Mouse (Mus musculus) MEL (cell line): ENCODE data around the gene Acta2. TPM values are rescaled to one million over a fixed set of nuclear protein-coding genes. Genes with fewer than 3 reads are reported as not detected.

Experiments used
- DNase-seq: peaks from one replicate; pipeline ENCODE4 v3.0.0; 2011; ENCODE audit warnings: low read depth, low spot score
- H3K27ac ChIP-seq: 2 replicates; pipeline ENCODE4 v1.5.1; 2012; ENCODE audit warnings: low read depth, mild to moderate bottlenecking, control low read depth, low read length, moderate library complexity; ENCODE audit not compliant: control insufficient read depth
- H3K27me3 ChIP-seq, 2 experiments: fragments of 150-350 bp in 1 of 2; sonication (generic) in 1 of 2; 2 replicates each; pipeline ENCODE4 v1.6.1; 2012; ENCODE audit warnings: low read length in 2 of 2, mild to moderate bottlenecking in 2 of 2, improper control_type of control experiment in 1 of 2, moderate library complexity in 1 of 2; ENCODE audit not compliant: insufficient read depth in 2 of 2, control insufficient read depth in 1 of 2
- H3K36me3 ChIP-seq, 2 experiments: 2 replicates each; pipeline ENCODE4 v1.6.1; 2012 to 2014; ENCODE audit warnings: low read length in 2 of 2, improper control_type of control experiment in 1 of 2, inconsistent platforms in 1 of 2, mild to moderate bottlenecking in 1 of 2; ENCODE audit not compliant: insufficient read depth in 2 of 2, control insufficient read depth in 1 of 2
- H3K4me1 ChIP-seq, 2 experiments: fragments of 150-350 bp in 1 of 2; sonication (generic) in 1 of 2; 2 replicates each; pipeline ENCODE4 v1.6.1; 2012; ENCODE audit warnings: low read length in 2 of 2, improper control_type of control experiment in 1 of 2, mild to moderate bottlenecking in 1 of 2; ENCODE audit not compliant: insufficient read depth in 2 of 2, control insufficient read depth in 1 of 2
- H3K4me3 ChIP-seq, 2 experiments: fragments of 150-350 bp in 1 of 2; sonication (generic) in 1 of 2; 2 replicates each; pipeline ENCODE4 v1.5.1; 2012; ENCODE audit warnings: low read depth in 2 of 2, low read length in 2 of 2, mild to moderate bottlenecking in 2 of 2, moderate library complexity in 2 of 2, control low read depth in 1 of 2, improper control_type of control experiment in 1 of 2; ENCODE audit not compliant: control insufficient read depth in 1 of 2, insufficient read depth in 1 of 2
- H3K79me2 ChIP-seq: 2 replicates; pipeline ENCODE4 v1.6.1; 2012; ENCODE audit warnings: mild to moderate bottlenecking, low read length, moderate library complexity; ENCODE audit not compliant: control insufficient read depth, poor library complexity, insufficient read depth
- H3K9ac ChIP-seq: 2 replicates; pipeline ENCODE4 v1.6.1; 2012; ENCODE audit warnings: low read depth, mild to moderate bottlenecking, control low read depth, low read length, moderate library complexity; ENCODE audit not compliant: control insufficient read depth, poor library complexity, severe bottlenecking
- H3K9me3 ChIP-seq: fragments of 150-350 bp; sonication (generic); replicated peaks from 2 replicates; pipeline ENCODE4 v1.6.1; 2012; ENCODE audit warnings: mild to moderate bottlenecking, low read length, improper control_type of control experiment, moderate library complexity; ENCODE audit not compliant: insufficient read depth
- BHLHE40 ChIP-seq: IDR thresholded peaks from 2 replicates; pipeline ENCODE4 v1.6.1; 2012; ENCODE audit warnings: low read depth, mild to moderate bottlenecking, inconsistent platforms, low read length, improper control_type of control experiment, borderline replicate concordance
- CHD1 ChIP-seq: IDR thresholded peaks from 2 replicates; pipeline ENCODE4 v1.6.1; 2012; ENCODE audit warnings: low read depth, mild to moderate bottlenecking, inconsistent platforms, low read length, improper control_type of control experiment
- CHD2 ChIP-seq: IDR thresholded peaks from 2 replicates; pipeline ENCODE4 v1.6.1; 2011; ENCODE audit warnings: low read length, improper control_type of control experiment
- CTCF ChIP-seq, 3 experiments: IDR thresholded peaks in 2 of 3; conservative IDR thresholded peaks in 1 of 3; 2 replicates each; pipeline ENCODE4 v1.5.1; 2011 to 2012; ENCODE audit warnings: low read length in 3 of 3, low read depth in 2 of 3, mild to moderate bottlenecking in 2 of 3, improper control_type of control experiment in 1 of 3, inconsistent platforms in 1 of 3, mixed read lengths in 1 of 3, moderate library complexity in 1 of 3; ENCODE audit not compliant: control insufficient read depth in 1 of 3, insufficient read depth in 1 of 3, poor library complexity in 1 of 3, severe bottlenecking in 1 of 3
- E2F4 ChIP-seq: IDR thresholded peaks from 2 replicates; pipeline ENCODE4 v1.6.1; 2011; ENCODE audit warnings: low read depth, low read length, improper control_type of control experiment, borderline replicate concordance
- ELF1 ChIP-seq: IDR thresholded peaks from 2 replicates; pipeline ENCODE4 v1.6.1; 2014; ENCODE audit warnings: low read depth, mild to moderate bottlenecking, inconsistent platforms, low read length, improper control_type of control experiment, moderate library complexity
- EP300 ChIP-seq, 2 experiments: IDR thresholded peaks; 2 replicates each; pipeline ENCODE4 v1.6.1; 2011; ENCODE audit warnings: improper control_type of control experiment in 2 of 2, low read length in 2 of 2, low read depth in 1 of 2, mild to moderate bottlenecking in 1 of 2
- ETS1 ChIP-seq: IDR thresholded peaks from 2 replicates; pipeline ENCODE4 v1.6.1; 2012; ENCODE audit warnings: low read depth, mild to moderate bottlenecking, inconsistent platforms, low read length, improper control_type of control experiment, moderate library complexity
- JUND ChIP-seq: IDR thresholded peaks from 2 replicates; pipeline ENCODE4 v1.6.1; 2011; ENCODE audit warnings: low read depth, mild to moderate bottlenecking, improper control_type of control experiment, low read length
- KAT2A ChIP-seq: conservative IDR thresholded peaks from 2 replicates; pipeline ENCODE4 v1.6.1; 2012; ENCODE audit warnings: low read depth, low read length, improper control_type of control experiment, inconsistent platforms
- MAFK ChIP-seq: IDR thresholded peaks from 2 replicates; pipeline ENCODE4 v1.6.1; 2011; ENCODE audit warnings: low read depth, mild to moderate bottlenecking, low read length, improper control_type of control experiment, borderline replicate concordance
- MAX ChIP-seq: IDR thresholded peaks from 2 replicates; pipeline ENCODE4 v1.6.1; 2011; ENCODE audit warnings: low read length, improper control_type of control experiment
- MAZ ChIP-seq: IDR thresholded peaks from 2 replicates; pipeline ENCODE4 v1.6.1; 2012; ENCODE audit warnings: low read depth, mild to moderate bottlenecking, inconsistent platforms, low read length, improper control_type of control experiment
- MYB ChIP-seq: IDR thresholded peaks from 2 replicates; pipeline ENCODE4 v1.6.1; 2011; ENCODE audit warnings: mild to moderate bottlenecking, low read depth, low read length, improper control_type of control experiment
- MYC ChIP-seq: IDR thresholded peaks from 2 replicates; pipeline ENCODE4 v1.6.1; 2011; ENCODE audit warnings: low read depth, mild to moderate bottlenecking, low read length, improper control_type of control experiment, moderate library complexity
- POLR2A ChIP-seq, 2 experiments: IDR thresholded peaks; 2 replicates each; pipeline ENCODE4 v1.6.1; 2011 to 2012; ENCODE audit warnings: low read length in 2 of 2, mild to moderate bottlenecking in 2 of 2, control low read depth in 1 of 2, improper control_type of control experiment in 1 of 2, low read depth in 1 of 2, moderate library complexity in 1 of 2; ENCODE audit not compliant: control insufficient read depth in 1 of 2, insufficient read depth in 1 of 2, poor library complexity in 1 of 2
- POLR2AphosphoS2 ChIP-seq: IDR thresholded peaks from 2 replicates; pipeline ENCODE4 v1.6.1; 2011; ENCODE audit warnings: low read length, improper control_type of control experiment
- RAD21 ChIP-seq: IDR thresholded peaks from 2 replicates; pipeline ENCODE4 v1.6.1; 2011; ENCODE audit warnings: mild to moderate bottlenecking, low read depth, low read length, improper control_type of control experiment
- SIN3A ChIP-seq: IDR thresholded peaks from 2 replicates; pipeline ENCODE4 v1.6.1; 2012; ENCODE audit warnings: low read length, improper control_type of control experiment, inconsistent platforms
- SMC3 ChIP-seq: IDR thresholded peaks from 2 replicates; pipeline ENCODE4 v1.6.1; 2011; ENCODE audit warnings: low read depth, low read length, improper control_type of control experiment
- TAL1 ChIP-seq: IDR thresholded peaks from 2 replicates; pipeline ENCODE4 v1.6.1; 2012; ENCODE audit warnings: mild to moderate bottlenecking, inconsistent platforms, low read length, moderate library complexity, mixed read lengths
- TBP ChIP-seq: IDR thresholded peaks from 2 replicates; pipeline ENCODE4 v1.8.0; 2011; ENCODE audit warnings: low read depth, low read length, improper control_type of control experiment
- TCF12 ChIP-seq: IDR thresholded peaks from 2 replicates; pipeline ENCODE4 v1.6.1; 2014; ENCODE audit warnings: low read depth, mild to moderate bottlenecking, inconsistent platforms, low read length, improper control_type of control experiment, moderate library complexity
- UBTF ChIP-seq: IDR thresholded peaks from 2 replicates; pipeline ENCODE4 v1.6.1; 2012; ENCODE audit warnings: low read depth, mild to moderate bottlenecking, inconsistent platforms, low read length, improper control_type of control experiment, moderate library complexity, borderline replicate concordance; ENCODE audit not compliant: insufficient read depth
- USF1 ChIP-seq: IDR thresholded peaks from 2 replicates; pipeline ENCODE4 v1.6.1; 2014; ENCODE audit warnings: low read depth, mild to moderate bottlenecking, inconsistent platforms, low read length, improper control_type of control experiment, moderate library complexity
- USF2 ChIP-seq, 2 experiments: IDR thresholded peaks; 2 replicates each; pipeline ENCODE4 v1.6.1; 2011 to 2012; ENCODE audit warnings: improper control_type of control experiment in 2 of 2, low read length in 2 of 2, borderline replicate concordance in 1 of 2, inconsistent platforms in 1 of 2, low read depth in 1 of 2, mild to moderate bottlenecking in 1 of 2; ENCODE audit not compliant: insufficient read depth in 1 of 2
- ZC3H11A ChIP-seq: IDR thresholded peaks from 2 replicates; pipeline ENCODE4 v1.6.1; 2012; ENCODE audit warnings: low read depth, mild to moderate bottlenecking, inconsistent platforms, low read length, improper control_type of control experiment
- ZMIZ1 ChIP-seq: IDR thresholded peaks from 2 replicates; pipeline ENCODE4 v1.6.1; 2012; ENCODE audit warnings: low read depth, mild to moderate bottlenecking, inconsistent platforms, low read length, improper control_type of control experiment, moderate library complexity
- polyA plus RNA-seq, 2 experiments: library from polyadenylated mRNA; stranded (reverse) in 1 of 2; unstranded in 1 of 2; fragments of >175 nt in 1 of 2; fragments of >200 nt in 1 of 2; gene quantifications; 2 replicates each; pipeline versions ENCODE4 v1.2.1 to v1.2.4; 2012; ENCODE audit warnings: low replicate concordance in 2 of 2, low read depth in 1 of 2; ENCODE audit not compliant: insufficient read length in 2 of 2, insufficient read depth in 1 of 2, missing spikeins in 1 of 2
- total RNA-seq: library from RNA; depleted of rRNA; stranded (reverse); fragments of 300-350 nt; gene quantifications from 2 replicates; pipeline ENCODE4 v1.2.3, GENCODE M21; 2012

Gene Acta2
- total and polyA plus RNA-seq, 3 experiments: not detected

GRCm38 (mm10) chr19:34193149-34193548, 62.2 kb downstream of the Acta2 start:
- no peaks in the 10 kb centered on the region for H3K36me3 ChIP-seq
- no peaks in the 10 kb centered on the region for H3K9me3 ChIP-seq
- H3K4me1 ChIP-seq: no peaks in the 10 kb centered on the region
- no peak overlapping the region for H3K27ac ChIP-seq
- no peak overlapping the region for H3K9ac ChIP-seq
- H3K79me2 ChIP-seq: no peaks in the 10 kb centered on the region
- no peak overlapping the region for H3K4me3 ChIP-seq
- no peaks in the 10 kb centered on the region for H3K27me3 ChIP-seq
- DNase-seq: no peak
- TF ChIP-seq UBTF: no peak
- TF ChIP-seq ZMIZ1: no peak
- no peak for TF ChIP-seq ETS1
- no peak for TF ChIP-seq ELF1
- no peak for TF ChIP-seq MYC
- TF ChIP-seq TCF12: no peak
- TF ChIP-seq USF2 (IDR thresholded peaks at IDR 0.05; ENCODE audit: borderline replicate concordance in 1 of 2, insufficient read depth in 1 of 2, low read depth in 1 of 2, low read length in 2 of 2): no peak
- no peak for TF ChIP-seq KAT2A
- no peak for TF ChIP-seq EP300 (IDR thresholded peaks at IDR 0.05; ENCODE audit: low read depth in 1 of 2, low read length in 2 of 2)
- no peak for TF ChIP-seq MAFK
- TF ChIP-seq TAL1: no peak
- no peak for TF ChIP-seq CHD1
- TF ChIP-seq POLR2AphosphoS2: no peak
- no peak for TF ChIP-seq POLR2A (IDR thresholded peaks at IDR 0.05; ENCODE audit: control insufficient read depth in 1 of 2, insufficient read depth in 1 of 2, low read depth in 1 of 2, low read length in 2 of 2, poor library complexity in 1 of 2)
- TF ChIP-seq CHD2: no peak
- no peak for TF ChIP-seq MYB
- TF ChIP-seq USF1: no peak

- TF ChIP-seq ETS1: no peak
- TF ChIP-seq MAZ: no peak
- TF ChIP-seq MYC: no peak
- no peak for TF ChIP-seq MYB
- TF ChIP-seq CTCF (IDR thresholded peaks at IDR 0.05 in 2 of 3, conservative IDR thresholded peaks at IDR 0.05 in 1 of 3; ENCODE audit: control insufficient read depth in 1 of 3, insufficient read depth in 1 of 3, low read depth in 2 of 3, low read length in 3 of 3, poor library complexity in 1 of 3, severe bottlenecking in 1 of 3): no peak
- no peak for TF ChIP-seq E2F4
- TF ChIP-seq EP300 (IDR thresholded peaks at IDR 0.05; ENCODE audit: low read depth in 1 of 2, low read length in 2 of 2): no peak
- TF ChIP-seq JUND: no peak
- TF ChIP-seq ZC3H11A: no peak
- no peak for TF ChIP-seq BHLHE40
- no peak for TF ChIP-seq SMC3
- no peak for TF ChIP-seq TBP
- TF ChIP-seq TAL1: no peak
- no peak for TF ChIP-seq SIN3A
- TF ChIP-seq RAD21: no peak
- no peak for TF ChIP-seq MAX
- no peak for TF ChIP-seq MAFK
- Histone ChIP-seq H3K4me1 (no peaks in the 10 kb centered on the region), H3K9ac (no peak within 1 kb of the TSS), H3K4me3 (no peak within 1 kb of the TSS), H3K27me3 (no peaks in the 10 kb centered on the region), H3K36me3 (no peaks in the 10 kb centered on the region), H3K27ac (no peak within 1 kb of the TSS), H3K9me3 (no peaks in the 10 kb centered on the region), H3K79me2 (no peaks in the 10 kb centered on the region)
- no peak for DNase-seq
Measured at GRCm38 (mm10) chr19:34192008-34192963, 63.1 kb downstream of the Acta2 start, which contains the start of gene Stambpl1. TSS of gene Stambpl1 (plus strand) at chr19:34192229.
